Mouse (Mus musculus) MN1 (cell line): Measurements from ENCODE around the gene Gm8926.
"Not testable (repeated sequence)": the region's sequence is repeated elsewhere in the genome, so short reads cannot be mapped to it uniquely, and the experiment has no call there.

Experiments used
- DNase-seq: peaks from one replicate; pipeline ENCODE4 v3.0.0-alpha.2; 2016; ENCODE audit warnings: low spot score

The Gm8926 gene

GRCm38 (mm10) chr5:11770248-11770647 lies at the start of gene Gm8926:
Gene Gm8926, plus strand, starts transcription at chr5:11770548.
- DNase-seq: not testable (repeated sequence)
